Mouse (Mus musculus) layer of hippocampus, adult 18-20 months (tissue): ENCODE results near the gene CT030661.1. TPM values are rescaled to one million over a fixed set of nuclear protein-coding genes. Genes with fewer than 3 reads are reported as not detected.
A peak's percentile ranks its signal among the peaks of the same experiment; 100 is the strongest.
"Not testable (repeated sequence)": the region's sequence is repeated elsewhere in the genome, so short reads cannot be mapped to it uniquely, and the experiment has no call there.

Experiments
- DNase-seq, 2 experiments: peaks; one replicate each; pipeline ENCODE4 v3.0.0; 2022; ENCODE audit warnings: low spot score in 2 of 2
- long read RNA-seq: library from polyadenylated mRNA; stranded (forward); transcript quantifications from one replicate; pipeline ENCODE4 v2.0.0, GENCODE M21; 2021
- total RNA-seq, 2 experiments: library from RNA; stranded (reverse); gene quantifications; 2 replicates each; pipeline ENCODE4 v1.2.3; 2021

CT030661.1 gene
- total RNA-seq: 10 to 100 TPM; 10.3 to 11.2 TPM
- long read RNA-seq, partial matches to known transcripts: 0 of 13 reads
- long read RNA-seq, other reads (novel, unspliced or antisense): 10 of 13 reads

DNA sequence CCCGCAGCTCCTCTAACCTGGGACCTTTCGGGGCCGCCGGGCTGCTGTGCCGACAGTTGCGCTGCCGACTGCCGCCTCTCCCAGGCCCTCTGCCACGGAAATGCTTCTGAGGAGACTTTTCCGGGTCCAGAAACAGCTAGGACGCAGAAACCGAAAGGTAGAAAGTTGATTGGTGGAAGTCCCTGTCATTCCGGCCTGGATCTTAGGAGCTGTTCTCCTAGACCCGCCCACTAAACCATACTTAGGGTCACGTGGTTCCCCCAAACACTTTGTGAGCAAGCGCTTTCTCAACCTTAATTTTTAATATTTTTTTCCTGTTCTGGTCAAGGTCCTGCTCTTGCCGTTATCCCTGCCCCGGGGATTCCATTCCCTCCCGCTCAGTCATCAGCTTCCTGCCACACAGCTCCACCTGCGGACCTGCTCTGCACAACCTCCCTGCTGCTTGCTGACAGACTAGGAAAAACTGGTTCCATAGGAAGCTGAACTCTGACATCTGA lies at the start of gene CT030661.1:
Gene CT030661.1, minus strand, starts transcription at position 108 of the 497 bp plus-strand sequence.
- peak; percentile 90 to 99 for DNase-seq

DNA sequence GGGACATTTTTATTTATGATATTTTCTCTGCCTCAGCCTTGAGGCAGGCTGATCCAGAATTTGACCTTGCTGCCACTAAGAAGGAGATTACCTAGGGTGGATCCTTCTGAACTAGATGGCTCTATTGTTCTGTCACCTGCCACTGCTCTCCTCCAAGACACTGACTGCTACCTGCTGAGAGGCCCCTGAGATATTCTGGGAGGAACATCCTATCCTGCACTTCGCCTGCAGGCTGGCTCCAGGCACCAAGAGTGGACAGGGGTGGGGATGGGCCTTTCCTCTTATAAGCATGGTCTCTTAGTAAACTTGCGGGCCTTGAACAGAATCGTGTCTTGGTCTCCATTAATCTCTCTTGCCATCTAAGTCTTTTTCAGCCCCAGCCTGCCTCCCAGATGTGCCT lies 49.3 kb upstream of the CT030661.1 start:
- DNase-seq: no peak

DNA sequence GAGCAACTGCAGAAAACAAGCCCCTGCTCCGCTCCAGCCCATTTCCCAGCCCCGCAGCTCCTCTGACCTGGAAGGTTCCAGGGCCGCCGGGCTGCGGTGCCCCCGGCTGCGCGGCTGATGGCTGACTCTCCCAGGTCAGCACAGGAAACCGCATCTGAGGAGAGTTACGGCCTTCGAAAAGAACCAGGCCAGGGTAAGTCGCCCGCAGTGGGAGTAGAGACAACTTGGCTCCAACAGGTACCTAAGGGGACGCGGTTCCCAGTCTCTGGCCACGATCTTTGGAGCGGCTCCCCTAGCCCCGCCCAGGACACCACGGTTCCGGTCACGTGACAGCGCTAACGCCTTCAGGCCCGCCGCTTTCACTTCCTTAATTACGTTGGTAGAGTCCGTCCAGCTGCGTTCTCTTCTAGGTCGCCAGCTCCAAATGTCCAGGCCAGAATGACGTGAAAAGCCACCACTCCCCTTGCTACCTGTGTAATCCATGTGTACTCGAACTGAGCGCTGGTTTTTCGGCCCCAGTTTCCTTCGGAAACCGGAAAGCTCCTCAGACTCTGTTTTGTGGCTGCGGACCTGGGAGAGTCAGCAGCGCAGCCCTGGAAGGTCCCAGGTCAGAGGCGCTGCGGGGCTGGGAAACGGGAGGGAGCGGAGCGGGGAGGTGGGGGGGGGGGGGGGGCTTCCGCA lies 46.6 kb upstream of the CT030661.1 start, which contains the start of the genes Zfp944 and Zfp758:
Gene Zfp944, minus strand, starts transcription at position 300 of the 681 bp plus-strand sequence.
Gene Zfp758, plus strand, starts transcription at position 353 of the 681 bp plus-strand sequence.
- peak; percentile 11 to 47 for DNase-seq

DNA sequence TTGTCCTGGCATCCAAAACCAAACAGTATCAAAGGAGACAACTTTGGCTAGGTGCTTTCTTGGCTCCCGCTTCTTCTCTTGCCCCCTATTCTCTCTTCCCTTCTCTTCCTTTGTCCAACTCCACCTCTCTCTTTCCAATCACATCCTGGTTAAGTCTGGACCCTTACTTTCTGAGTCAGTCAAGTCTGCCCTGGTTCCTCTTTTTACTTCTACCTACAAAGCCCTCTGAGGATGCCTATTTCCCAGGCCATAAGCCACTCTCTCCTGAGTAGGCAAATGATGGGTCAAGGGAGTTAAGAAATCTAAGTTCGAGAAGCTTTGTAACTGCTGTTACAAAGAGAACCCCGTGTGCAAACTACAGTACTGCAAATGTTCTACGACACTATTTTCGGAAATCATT lies 45.9 kb upstream of the CT030661.1 start:
- DNase-seq: peak in 1 of 2 experiments; percentile 5

DNA sequence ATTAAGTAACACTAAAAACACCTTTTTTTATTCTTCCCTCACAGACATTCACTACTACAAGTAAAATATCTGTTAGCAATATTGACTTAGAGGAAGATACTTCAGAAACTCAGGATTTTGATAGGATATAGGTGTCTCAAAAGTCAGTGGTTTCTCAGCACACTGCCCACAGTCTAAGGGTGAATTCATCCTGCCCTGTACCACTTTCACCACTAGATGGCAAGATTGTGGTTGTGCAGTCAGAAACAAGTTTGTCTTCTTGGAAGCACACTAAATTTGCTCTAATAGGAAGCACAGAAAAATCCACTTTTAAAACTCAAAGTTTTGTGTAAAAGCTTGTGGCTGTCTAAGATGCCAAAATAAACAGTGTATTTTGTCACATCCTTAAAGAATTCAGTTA lies 38.2 kb upstream of the CT030661.1 start:
- DNase-seq: peak; percentile 9 to 55

DNA sequence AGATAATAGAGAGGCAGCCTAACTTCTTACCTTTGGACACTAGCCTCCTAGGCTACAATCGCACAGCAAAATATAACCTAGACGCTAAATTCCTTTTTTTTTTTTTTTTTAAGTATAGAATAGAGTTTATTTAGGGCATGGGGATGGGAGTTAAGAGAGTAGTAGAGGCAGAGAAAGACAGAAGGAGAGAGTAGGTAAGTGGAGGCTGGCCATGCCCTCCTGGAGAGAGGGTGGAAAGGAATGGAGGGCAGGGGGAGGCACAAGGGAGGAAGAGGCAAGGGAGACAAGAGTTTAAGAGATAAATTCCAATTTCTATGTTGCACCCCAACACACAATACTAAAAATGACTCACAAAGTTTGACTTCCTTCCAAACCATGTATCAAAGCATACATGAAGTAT lies 610 bp upstream of the CT030661.1 start:
- DNase-seq: not testable (repeated sequence)

DNA sequence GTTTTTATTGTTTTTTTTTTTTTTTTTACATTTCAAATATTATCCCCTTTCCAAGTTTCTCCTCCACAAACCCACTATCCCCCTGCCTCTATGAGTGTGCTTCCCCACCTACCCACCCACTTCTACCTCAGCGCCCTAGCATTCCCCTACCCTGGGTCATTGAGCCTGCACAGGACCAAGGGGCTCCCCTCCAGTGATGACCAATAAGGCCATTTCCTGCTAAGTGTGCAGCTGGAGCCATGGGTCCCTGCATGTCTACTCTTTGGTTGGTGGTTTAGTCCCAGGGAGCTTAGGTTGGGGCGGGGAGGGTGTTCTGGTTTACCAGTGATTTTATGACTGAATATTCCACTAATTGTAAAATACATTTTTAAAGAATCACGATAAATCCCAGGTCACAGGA lies 418 bp downstream of the CT030661.1 start:
- DNase-seq: peak in 1 of 2 experiments; percentile 1

Other genes with a start within 250 kb of the CT030661.1 start
- gene Zfp947, start 148.6 kb downstream of the CT030661.1 start, total RNA-seq: 1 to 10 TPM in 1 of 2 experiments, under 1 TPM in 1; 0.58 to 1.0 TPM
- 1 to 10 TPM; 5.0 to 5.4 TPM for gene Zfp994, start 89.2 kb downstream of the CT030661.1 start, total RNA-seq
- 10 to 100 TPM in 1 of 2 experiments, 1 to 10 TPM in 1; 8.6 to 10.2 TPM for gene Zfp944, start 46.6 kb upstream of the CT030661.1 start, total RNA-seq
- 10 to 100 TPM; 12.2 to 12.6 TPM for gene Zfp758, start 46.6 kb upstream of the CT030661.1 start, total RNA-seq
- gene Zfp946, start 109.4 kb upstream of the CT030661.1 start, total RNA-seq: 10 to 100 TPM; 10.7 to 11.2 TPM